Mouse (Mus musculus) NIH3T3 (cell line): ENCODE data around the gene Dync1i2.

Experiments
- DNase-seq: peaks from one replicate; pipeline ENCODE4 v3.0.0-alpha.2; 2012; ENCODE audit warnings: low read depth

Gene Dync1i2

DNA sequence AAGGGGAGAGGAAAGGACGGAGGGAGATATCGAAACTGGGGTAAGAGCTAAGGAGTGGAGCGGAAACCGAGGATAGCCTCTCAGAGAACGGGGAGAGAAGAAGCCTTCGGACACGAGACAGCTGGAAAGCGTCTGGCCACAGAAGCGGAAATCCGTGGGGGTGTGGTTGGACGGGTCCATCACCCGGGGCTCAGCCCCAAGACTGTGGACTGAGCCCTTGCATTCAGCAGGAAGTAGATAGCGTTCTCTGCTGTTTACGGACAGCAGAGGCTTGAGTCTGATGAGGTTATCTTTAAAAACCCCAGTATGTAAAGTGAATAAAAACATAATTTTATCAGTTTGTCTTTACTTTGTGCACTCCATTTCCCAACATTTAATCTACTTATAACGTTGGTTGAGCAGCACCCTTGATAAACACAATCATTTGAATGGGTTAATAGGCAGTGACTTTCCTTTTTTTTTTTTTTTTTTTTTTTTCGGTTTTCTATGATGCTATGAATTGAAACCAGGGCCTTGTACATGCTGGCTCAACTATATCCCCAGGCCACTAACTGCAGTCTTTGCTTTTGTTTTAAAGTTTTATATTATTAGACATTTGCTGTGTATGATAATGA is 7.6 kb upstream of the Dync1i2 start:
- no peak for DNase-seq

DNA sequence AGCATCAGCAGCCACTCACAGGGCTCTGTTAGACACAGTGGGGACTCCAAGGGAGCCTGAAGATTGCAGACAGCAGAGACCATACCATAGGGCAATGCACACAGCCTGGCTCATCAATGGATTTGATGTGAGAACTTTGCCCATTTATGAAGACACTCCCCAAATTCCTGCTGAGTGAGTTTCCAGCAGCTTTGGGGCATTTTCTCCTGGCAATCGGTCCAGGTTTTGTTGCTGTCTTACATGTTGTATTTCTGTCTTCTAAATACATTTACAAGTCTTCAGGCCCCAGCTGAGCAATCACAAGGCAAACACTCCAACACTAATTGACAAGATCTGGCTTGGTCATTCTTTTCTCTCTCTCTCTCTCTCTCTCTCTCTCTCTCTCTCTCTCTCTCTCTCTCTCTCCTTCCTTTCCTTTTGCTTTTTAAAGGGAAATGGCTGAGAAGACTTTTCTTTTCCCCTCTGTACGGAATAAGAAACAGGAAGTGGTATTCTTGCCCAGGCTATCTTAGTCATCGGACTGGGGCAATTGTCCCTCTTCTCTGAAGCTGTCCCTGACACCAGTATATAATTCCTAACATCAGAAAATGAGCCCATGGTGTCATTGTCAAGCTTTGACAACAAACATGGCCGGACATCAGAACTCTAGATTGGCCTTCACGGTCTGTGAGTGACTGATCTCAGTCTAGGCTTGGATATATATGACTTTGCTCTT is 2.3 kb upstream of the Dync1i2 start:
- DNase-seq, result peak; percentile 50

GRCm38 (mm10) chr2:71211096-71211495 is 410 bp upstream of the Dync1i2 start:
- DNase-seq, result no peak

DNA sequence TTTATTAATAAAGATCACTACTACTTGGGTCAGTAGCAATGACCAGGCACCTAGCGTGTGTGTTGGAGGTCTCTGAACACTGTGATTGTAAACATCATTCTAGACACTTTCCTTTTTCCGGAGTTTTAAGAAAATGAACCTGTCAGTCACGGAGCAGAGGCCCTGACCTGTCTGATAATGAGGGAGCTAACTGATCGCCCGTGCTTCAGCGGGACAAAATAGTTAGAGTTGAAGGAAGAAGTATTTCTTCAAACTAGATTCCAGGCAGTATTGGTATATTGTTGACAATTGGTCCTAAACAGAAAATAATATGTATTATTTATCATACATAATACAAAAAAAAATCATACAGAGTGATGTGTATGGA is 837 bp downstream of the Dync1i2 start:
- DNase-seq, result peak; percentile 38

DNA sequence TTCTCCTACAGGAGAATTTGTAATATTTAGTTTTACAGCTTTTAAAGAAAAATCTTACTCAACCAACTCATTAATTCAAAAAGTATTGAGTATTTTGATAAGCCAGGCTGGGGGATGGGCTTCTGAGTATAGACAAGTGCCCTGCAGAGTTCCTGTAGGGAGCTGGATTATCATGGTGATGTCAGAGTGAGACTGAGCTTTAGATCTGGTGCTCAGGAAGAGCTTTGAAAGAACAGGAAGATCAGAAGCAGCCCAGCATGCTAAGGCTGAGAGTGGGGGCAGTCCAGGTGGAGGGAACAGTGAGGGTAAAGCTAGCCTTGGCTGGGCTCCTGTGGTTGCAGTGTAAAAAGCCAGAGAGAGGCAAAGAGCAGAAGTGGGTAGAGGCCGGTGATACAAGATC is 9.5 kb downstream of the Dync1i2 start:
- no peak for DNase-seq

- DNase-seq, result peak; percentile 67
Measured at GRCm38 (mm10) chr2:71227398-71227797, 15.9 kb downstream of the Dync1i2 start.

DNA sequence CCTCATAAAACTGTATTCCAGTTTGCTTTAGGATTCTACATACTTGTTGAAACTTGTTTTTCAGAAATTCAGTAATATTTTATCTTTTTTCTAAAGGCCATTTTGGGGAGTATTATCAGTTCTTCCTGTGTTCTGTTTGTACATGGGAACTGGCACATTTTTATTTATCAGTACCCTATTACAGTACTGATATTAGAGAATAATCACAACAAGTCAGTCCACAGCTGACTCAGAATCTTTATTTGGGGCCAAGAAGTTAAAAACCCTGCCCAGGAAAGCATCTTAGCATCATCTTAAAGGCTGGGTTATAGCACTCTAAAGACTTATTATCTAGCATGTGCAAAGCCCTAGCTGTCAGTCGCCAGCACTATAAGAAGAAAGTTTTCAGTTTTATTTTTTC is 18.1 kb downstream of the Dync1i2 start:
- no peak for DNase-seq

GRCm38 (mm10) chr2:71231951-71232350 is 20.4 kb downstream of the Dync1i2 start:
- peak; percentile 35 for DNase-seq

DNA sequence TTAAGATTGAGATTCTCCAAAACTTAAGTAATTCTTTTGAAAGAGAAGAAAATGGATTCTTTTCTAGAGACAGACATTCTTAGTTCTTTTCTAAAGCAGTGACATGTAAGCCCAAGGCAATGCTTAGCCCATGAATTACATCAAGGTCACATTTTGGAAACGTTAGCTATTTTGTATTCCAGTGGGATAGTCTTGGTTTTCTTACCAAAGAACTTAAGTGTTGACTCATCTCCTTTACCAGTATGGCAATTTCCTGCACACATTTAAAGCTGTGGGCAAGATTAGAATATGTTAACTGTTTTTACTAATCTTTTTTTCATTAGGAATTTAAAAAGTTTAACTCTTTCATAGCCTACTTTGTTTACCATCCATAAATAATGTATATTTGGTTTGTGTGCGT is 21.5 kb downstream of the Dync1i2 start:
- peak; percentile 40 for DNase-seq

GRCm38 (mm10) chr2:71235420-71235819 is 23.9 kb downstream of the Dync1i2 start:
- DNase-seq, result no peak

DNA sequence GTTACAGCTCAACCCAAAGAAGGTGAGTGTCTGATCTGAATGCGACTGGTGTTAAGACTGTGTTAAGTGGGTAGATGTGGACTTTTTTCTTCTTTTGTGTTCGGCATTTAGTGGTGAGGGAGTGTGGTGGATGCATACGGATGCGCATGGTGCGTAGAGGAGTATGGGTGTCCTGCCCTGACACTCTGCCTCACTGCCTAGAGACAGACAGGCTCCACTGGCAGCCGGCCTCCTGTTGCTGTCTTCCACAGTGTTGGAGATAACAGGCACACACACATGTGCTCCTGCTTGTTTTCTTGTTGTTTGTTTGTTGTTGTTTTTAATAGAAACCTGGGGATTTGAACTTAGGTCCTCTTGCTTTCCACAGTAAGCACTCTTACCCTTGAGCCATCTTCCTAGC is 24.5 kb downstream of the Dync1i2 start:
- DNase-seq, result no peak

DNA sequence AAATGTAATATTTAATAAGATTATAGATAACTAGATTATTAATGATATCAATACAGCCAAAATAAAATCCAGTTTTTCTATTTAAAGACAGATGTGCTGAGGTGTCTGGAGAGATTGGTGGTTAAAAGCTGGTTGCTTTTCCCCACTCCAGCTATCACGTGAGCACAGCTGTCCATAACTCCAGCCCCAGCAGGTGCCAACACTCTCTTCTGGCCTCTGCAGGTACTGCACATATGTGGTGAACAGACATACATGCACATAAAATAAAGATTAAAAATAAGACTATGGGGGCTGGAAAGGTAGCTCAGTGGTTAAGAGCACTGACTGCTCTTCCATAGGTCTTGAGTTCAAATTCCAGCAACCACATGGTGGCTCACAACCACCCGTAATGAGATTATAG is 30.0 kb downstream of the Dync1i2 start:
- DNase-seq, result no peak

DNA sequence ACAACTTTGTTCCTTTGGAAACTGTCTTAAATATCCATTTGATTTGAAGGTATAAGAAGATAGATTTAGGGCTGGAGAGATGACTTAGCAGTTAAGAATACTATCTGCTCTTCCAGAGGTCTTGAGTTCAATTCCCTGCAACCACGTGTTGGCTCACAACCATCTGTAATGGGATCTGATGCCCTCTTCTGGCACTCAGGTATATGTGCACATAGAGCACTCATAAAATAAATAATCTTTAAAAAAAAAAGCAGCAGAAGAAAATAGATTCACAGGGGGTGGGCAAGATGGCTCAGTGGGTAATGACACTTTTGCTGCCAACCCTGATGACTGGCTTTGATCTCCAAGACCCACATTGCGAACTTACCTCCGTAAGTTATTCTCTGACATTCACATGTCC is 30.7 kb downstream of the Dync1i2 start:
- peak; percentile 13 for DNase-seq

DNA sequence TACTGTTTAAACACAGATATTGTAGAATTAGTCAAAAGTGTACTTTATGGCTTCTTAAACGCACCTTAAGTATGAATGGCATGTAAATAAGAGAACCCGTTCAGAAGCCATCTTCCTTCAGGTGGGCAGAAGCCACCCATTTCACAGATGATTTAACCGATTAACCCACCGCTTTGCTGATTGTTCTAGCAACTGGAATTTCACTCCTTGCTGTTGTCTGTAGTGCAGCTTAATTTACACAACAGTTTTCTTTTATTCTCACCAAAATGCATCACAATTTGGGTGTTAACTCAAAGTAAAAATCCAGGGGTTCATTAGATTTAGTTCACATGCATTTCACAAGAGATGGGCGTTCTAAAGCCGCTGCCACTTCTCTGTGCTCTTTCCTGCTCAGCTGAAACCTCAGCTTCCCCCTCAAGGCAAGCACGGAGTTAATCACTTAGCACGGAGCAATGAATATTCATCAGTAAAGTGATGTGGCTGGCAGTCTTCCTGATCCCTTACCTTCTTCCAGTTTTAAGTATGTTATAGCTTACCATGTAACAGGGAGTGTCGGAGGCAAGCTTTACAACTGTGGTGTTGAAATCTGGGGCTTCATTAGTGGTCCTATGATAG is 31.7 kb downstream of the Dync1i2 start:
- no peak for DNase-seq

DNA sequence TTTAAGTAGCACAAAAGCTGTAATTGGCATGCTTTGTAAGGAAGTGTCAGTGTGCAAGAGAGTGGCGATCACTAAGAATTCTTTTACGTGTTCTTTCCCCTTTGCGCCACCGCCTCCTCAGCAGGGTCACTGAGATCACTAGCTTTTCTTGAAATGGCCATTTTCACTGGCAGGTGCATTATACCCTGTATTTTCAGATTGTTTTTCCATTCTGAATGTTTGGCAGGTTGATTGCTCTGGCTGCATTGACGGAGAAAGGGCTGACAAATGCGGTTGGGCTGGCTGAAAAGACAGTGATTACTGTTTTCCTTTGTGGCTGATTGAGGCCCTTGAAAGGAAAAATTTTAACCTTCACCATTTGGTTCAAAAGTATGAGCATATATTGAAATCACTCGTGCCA is 33.3 kb downstream of the Dync1i2 start:
- no peak for DNase-seq

DNA sequence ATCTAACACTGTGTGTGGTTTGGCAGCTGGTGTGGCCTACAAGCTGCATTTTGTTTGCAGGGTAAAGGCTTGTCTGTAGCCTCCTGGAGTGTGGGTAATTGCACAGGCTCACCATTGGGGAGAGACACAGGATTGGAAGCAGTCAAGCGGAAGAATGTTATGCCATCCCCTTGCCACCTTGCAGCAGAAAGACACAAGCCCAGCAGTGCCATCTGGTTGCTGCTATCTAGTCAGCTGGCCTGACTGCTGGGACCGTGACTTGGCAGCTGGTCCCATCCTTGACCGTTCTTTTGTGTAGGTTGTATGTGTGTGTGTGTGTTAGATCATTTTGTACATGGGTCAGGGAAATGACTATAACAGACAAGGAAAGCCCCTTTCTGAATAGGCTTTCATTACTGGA is 33.9 kb downstream of the Dync1i2 start:
- DNase-seq, result no peak

DNA sequence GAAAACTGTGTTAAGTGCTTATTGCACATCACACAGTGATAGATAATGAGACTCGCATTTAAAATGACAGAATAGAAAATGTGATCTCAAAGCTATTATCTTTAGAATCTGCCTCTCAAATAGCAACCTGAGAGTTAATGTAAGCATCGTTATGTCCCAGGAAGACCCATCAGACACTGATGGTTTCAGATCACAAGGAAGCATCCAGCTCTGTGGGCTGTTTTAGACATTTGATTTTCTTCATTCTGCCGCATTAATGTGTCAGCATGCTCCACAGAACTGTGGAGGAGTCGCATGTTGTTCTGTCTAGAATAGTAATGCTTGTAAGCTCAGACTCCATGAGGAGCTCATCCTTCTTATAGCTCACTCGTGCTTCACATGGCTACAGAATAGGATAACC is 34.6 kb downstream of the Dync1i2 start:
- DNase-seq, result no peak

GRCm38 (mm10) chr2:71248071-71248470 is 36.6 kb downstream of the Dync1i2 start:
- peak; percentile 35 for DNase-seq

DNA sequence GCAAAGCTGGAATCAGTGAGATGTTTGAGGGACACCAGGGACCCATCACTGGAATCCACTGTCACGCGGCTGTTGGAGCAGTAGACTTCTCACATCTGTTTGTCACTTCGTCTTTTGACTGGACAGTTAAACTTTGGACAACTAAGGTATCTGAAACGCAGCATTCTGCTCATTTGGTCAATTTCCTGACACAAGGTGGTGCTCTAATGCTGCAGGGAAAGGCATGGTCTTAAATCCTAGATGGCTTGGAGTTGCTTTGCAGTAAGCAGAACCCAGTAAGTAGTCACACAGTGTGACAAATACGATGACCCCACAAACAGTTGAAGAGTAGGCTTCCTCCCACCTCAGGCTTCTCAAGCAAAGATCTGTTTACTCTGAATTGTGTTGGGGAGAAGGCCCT is 39.3 kb downstream of the Dync1i2 start:
- peak; percentile 58 for DNase-seq

GRCm38 (mm10) chr2:71254836-71255235 is 43.3 kb downstream of the Dync1i2 start:
- no peak for DNase-seq

GRCm38 (mm10) chr2:71256581-71256980 is 45.1 kb downstream of the Dync1i2 start:
- DNase-seq, result no peak

GRCm38 (mm10) chr2:71264585-71264984 is 53.1 kb downstream of the Dync1i2 start:
- no peak for DNase-seq

DNA sequence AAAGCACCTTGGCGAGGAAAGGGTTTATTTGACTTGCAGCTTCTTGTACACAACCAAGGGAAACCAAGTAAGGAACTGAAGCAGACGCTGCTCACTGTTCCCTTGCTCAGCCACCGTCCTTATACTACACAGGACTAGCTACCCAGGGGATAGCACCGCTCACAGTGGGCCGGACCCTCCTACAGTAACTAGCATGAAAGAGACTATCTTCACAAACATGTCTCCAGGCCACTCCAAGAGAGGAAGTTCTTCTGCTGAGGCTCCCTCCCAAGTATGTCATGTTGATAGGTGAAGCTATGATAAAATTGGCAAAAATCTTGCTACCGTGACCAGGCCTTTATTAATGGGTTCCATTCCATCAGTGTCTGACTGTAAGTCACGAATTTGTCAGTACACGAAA is 57.2 kb downstream of the Dync1i2 start:
- no peak for DNase-seq

- DNase-seq, result no peak
Measured at GRCm38 (mm10) chr2:71269332-71269731, 57.8 kb downstream of the Dync1i2 start.
